Mouse (Mus musculus) midbrain, embryonic 14.5 days (tissue): ENCODE measurements around the gene Kcnc1. TPM values are rescaled to one million over a fixed set of nuclear protein-coding genes. Genes with fewer than 3 reads are reported as not detected.

Source experiments
- ATAC-seq: fragments of 200-750 bp; cut with Nextera tagmentation; 2 replicates; pipeline ENCODE4 v1.8.0; 2017; ENCODE audit warnings: moderate number of reproducible peaks, moderate library complexity; ENCODE audit not compliant: low FRiP score, low TSS enrichment
- DNase-seq: peaks from one replicate; pipeline ENCODE4 v3.0.0-alpha.2; 2015
- H3K27ac ChIP-seq: fragments of 300-500 bp; sonication (generic); replicated peaks from 2 replicates; pipeline ENCODE4 v1.5.1; 2014; ENCODE audit warnings: mild to moderate bottlenecking, low read depth, low read length, moderate library complexity
- H3K27me3 ChIP-seq: fragments of 300-500 bp; sonication (generic); 2 replicates; pipeline ENCODE4 v1.6.1; 2014; ENCODE audit warnings: low read length, control low read depth, mixed read lengths; ENCODE audit not compliant: control insufficient read depth, insufficient read depth
- H3K36me3 ChIP-seq: fragments of 300-500 bp; sonication (generic); 2 replicates; pipeline ENCODE4 v1.6.1; 2014; ENCODE audit warnings: low read length, control low read depth; ENCODE audit not compliant: control insufficient read depth, insufficient read depth
- H3K4me1 ChIP-seq: fragments of 300-500 bp; sonication (generic); 2 replicates; pipeline ENCODE4 v1.6.1; 2014; ENCODE audit warnings: mild to moderate bottlenecking, antibody characterized with exemption, low read length, control low read depth; ENCODE audit not compliant: control insufficient read depth, insufficient read depth
- H3K4me2 ChIP-seq: fragments of 300-500 bp; sonication (generic); 2 replicates; pipeline ENCODE4 v1.6.1; 2014; ENCODE audit warnings: mild to moderate bottlenecking, low read length, moderate library complexity
- H3K4me3 ChIP-seq: fragments of 300-500 bp; sonication (generic); replicated peaks from 2 replicates; pipeline ENCODE4 v1.5.1; 2014; ENCODE audit warnings: low read depth, low read length
- H3K9ac ChIP-seq: fragments of 300-500 bp; sonication (generic); replicated peaks from 2 replicates; pipeline ENCODE4 v1.6.1; 2014; ENCODE audit warnings: mild to moderate bottlenecking, low read length, moderate library complexity
- H3K9me3 ChIP-seq: fragments of 300-500 bp; sonication (generic); 2 replicates; pipeline ENCODE4 v1.6.1; 2016; ENCODE audit warnings: low read length, control low read depth, mixed read lengths; ENCODE audit not compliant: control insufficient read depth
- WGBS: fragments of 180-500 bp; shearing (Covaris S2); extraction: QIAGEN DNeasy Blood & Tissue Kit; methylation state at CpG from one replicate; pipeline ENCODE4 v1.1.7; 2014; 5-methylcytosine and 5-hydroxymethylcytosine counted together
- polyA plus RNA-seq: library from polyadenylated mRNA; unstranded; fragments of >200 nt; fragmentation: Nextera tagmentation; extraction: Ambion mirVana; gene quantifications from 2 replicates; pipeline ENCODE4 v1.2.1, GENCODE M21; 2014

Gene Kcnc1
- polyA plus RNA-seq, 1 experiment from 2014 or later = 13.9 TPM

DNA sequence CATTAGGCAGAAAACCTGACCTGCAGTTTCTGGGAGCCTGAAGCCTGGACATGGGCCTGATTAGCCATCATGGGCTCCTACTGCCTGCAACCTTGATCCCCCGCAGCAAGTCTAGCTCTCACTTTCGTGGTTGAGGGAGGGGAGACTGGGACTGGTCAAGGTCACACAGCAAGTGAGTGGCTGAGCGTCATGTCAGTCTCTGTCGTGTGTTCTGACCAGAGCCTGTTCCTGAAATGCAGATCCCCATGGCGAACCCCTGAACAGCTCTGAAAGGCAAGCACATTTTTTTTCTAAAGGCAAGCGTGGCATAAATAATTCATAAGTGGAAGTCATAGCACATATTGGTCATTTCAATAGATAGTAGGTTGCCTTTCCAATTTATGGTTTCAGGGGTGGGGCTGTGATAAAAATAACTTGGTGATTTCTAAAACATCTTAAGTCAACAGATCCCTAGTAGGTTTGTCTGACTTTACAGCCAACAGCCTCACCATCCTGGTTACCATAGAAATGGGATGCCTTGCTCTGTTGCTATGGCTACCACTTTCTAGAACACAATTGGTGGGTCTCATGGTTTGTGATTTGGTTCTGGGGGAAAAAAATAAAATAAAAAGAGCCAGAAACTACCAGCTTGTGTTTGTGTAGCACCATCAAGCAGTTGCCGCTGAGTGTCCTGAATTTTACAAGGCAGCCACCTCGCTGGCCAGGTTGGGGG lies 25.9 kb downstream of the Kcnc1 start:
- H3K4me1 ChIP-seq = peaks cover 33% of the 10 kb centered on the region

GRCm38 (mm10) chr7:46422764-46423412 lies 26.6 kb downstream of the Kcnc1 start:
- Histone ChIP-seq H3K4me1 (peaks cover 33% of the 10 kb centered on the region), H3K4me3 (no peak overlapping the region), H3K27me3 (no peaks in the 10 kb centered on the region), H3K9me3 (no peaks in the 10 kb centered on the region), H3K9ac (no peak overlapping the region), H3K27ac (peak overlapping the region; percentile 74), H3K4me2 (peak overlapping the region; percentile 39), H3K36me3 (peaks cover 4% of the 10 kb centered on the region; the same call in 1 of the 2 replicates)
- WGBS = 51% methylated on average over 18 of the region's 18 CpGs
- DNase-seq (peak; percentile 77), ATAC-seq (peak; percentile 59; the same call in 1 of the 2 replicates)

More for the DNA sequence above, 25.9 kb downstream of the Kcnc1 start:
- Histone ChIP-seq H3K27ac (peak overlapping the region; percentile 74), H3K4me3 (no peak overlapping the region), H3K27me3 (no peaks in the 10 kb centered on the region), H3K9me3 (no peaks in the 10 kb centered on the region), H3K9ac (no peak overlapping the region), H3K4me2 (peak overlapping the region; percentile 39), H3K36me3 (no peaks in the 10 kb centered on the region)
- DNase-seq = peak; percentile 87
- WGBS = 16% methylated on average over 8 of the region's 8 CpGs
- peak; percentile 55; the same call in 1 of the 2 replicates for ATAC-seq

DNA sequence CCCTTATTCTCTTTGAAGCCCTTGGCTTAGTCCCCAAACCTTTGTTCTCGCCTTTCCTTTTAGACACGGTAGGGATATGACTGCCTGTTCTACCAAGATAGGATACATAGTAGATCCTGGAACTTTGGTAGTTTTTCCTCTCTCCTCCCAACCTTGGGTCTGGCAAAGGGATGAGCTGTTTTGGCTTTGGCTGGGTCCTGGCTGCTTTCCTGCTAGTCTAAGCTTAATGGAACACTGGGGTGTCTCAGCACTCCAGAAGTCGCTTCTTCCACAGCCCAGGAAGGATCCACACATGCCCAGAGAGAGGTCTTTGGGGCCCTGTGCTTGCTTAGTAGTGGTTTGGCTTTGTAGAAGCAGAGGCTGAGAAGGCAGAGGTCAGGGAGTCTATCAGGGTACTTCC lies 27.7 kb downstream of the Kcnc1 start:
- no peaks in the 10 kb centered on the region for H3K9me3 ChIP-seq
- no peak overlapping the region for H3K4me2 ChIP-seq
- WGBS = 56% methylated on average over 3 of the region's 3 CpGs
- DNase-seq = no peak
- no peak overlapping the region for H3K27ac ChIP-seq
- no peaks in the 10 kb centered on the region for H3K27me3 ChIP-seq
- ATAC-seq = no peak
- no peak overlapping the region for H3K4me3 ChIP-seq
- peaks cover 11% of the 10 kb centered on the region; the same call in 1 of the 2 replicates for H3K36me3 ChIP-seq
- H3K9ac ChIP-seq = no peak overlapping the region
- peaks cover 33% of the 10 kb centered on the region for H3K4me1 ChIP-seq

DNA sequence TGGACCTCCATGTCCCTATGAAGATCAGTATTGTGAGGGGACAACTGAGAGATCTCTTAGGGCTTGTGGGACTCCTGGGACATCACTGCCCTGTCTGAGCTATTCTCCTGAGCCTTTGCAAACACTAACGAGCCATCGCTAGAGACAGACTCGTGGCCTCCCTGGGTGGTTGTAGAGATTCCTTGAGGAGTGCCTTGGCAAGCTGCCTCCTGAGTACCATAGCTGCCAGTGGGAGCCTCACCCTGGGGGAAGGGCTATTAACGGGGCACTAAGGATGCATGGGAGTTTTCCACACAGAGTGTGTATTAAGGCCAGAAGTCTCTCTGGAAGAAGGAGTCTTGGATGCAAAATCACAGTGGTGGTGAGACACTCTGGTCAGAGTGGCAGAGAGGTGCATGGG lies 28.7 kb downstream of the Kcnc1 start:
- no peak for ATAC-seq
- H3K27me3 ChIP-seq = no peaks in the 10 kb centered on the region
- no peak overlapping the region for H3K9ac ChIP-seq
- no peak overlapping the region for H3K27ac ChIP-seq
- no peak for DNase-seq
- no peak overlapping the region for H3K4me3 ChIP-seq
- H3K4me1 ChIP-seq = peaks cover 33% of the 10 kb centered on the region
- H3K36me3 ChIP-seq = peaks cover 15% of the 10 kb centered on the region; the same call in 1 of the 2 replicates
- no peaks in the 10 kb centered on the region for H3K9me3 ChIP-seq
- 67% methylated on average over 4 of the region's 4 CpGs for WGBS
- H3K4me2 ChIP-seq = no peak overlapping the region

- 0 out of 2 replicates have a peak, but pooled peaks cover 5% of the 10 kb centered on the region for H3K4me1 ChIP-seq
- 0 out of 2 replicates have a peak, but pooled peaks cover 11% of the 10 kb centered on the region for H3K36me3 ChIP-seq
- 30% methylated on average over 5 of the region's 5 CpGs for WGBS
- H3K9me3 ChIP-seq = no peaks in the 10 kb centered on the region
- no peak overlapping the region for H3K4me2 ChIP-seq
- peak; percentile 53; the same call in 1 of the 2 replicates for ATAC-seq
- no peaks in the 10 kb centered on the region for H3K27me3 ChIP-seq
- H3K4me3 ChIP-seq = no peak overlapping the region
- H3K27ac ChIP-seq = no peak overlapping the region
- DNase-seq = peak; percentile 23
- no peak overlapping the region for H3K9ac ChIP-seq
Observed at GRCm38 (mm10) chr7:46433874-46434273, 37.6 kb downstream of the Kcnc1 start.

GRCm38 (mm10) chr7:46435833-46436232 lies 39.5 kb downstream of the Kcnc1 start:
- no peak for DNase-seq
- Histone ChIP-seq H3K4me3 (no peak overlapping the region), H3K9me3 (no peaks in the 10 kb centered on the region), H3K36me3 (0 out of 2 replicates have a peak, but pooled peaks cover 7% of the 10 kb centered on the region), H3K27me3 (no peaks in the 10 kb centered on the region), H3K4me2 (no peak overlapping the region), H3K9ac (no peak overlapping the region), H3K4me1 (0 out of 2 replicates have a peak, but pooled peaks cover 5% of the 10 kb centered on the region), H3K27ac (no peak overlapping the region)
- 90% methylated on average over 5 of the region's 5 CpGs for WGBS
- no peak for ATAC-seq

GRCm38 (mm10) chr7:46438537-46439141 lies 42.3 kb downstream of the Kcnc1 start:
- no peak for DNase-seq
- Histone ChIP-seq H3K4me3 (no peak overlapping the region), H3K9ac (no peak overlapping the region), H3K4me2 (no peak overlapping the region), H3K4me1 (0 out of 2 replicates have a peak, but pooled peaks cover 1% of the 10 kb centered on the region), H3K27ac (no peak overlapping the region), H3K9me3 (no peaks in the 10 kb centered on the region), H3K36me3 (0 out of 2 replicates have a peak, but pooled peaks cover 7% of the 10 kb centered on the region), H3K27me3 (no peaks in the 10 kb centered on the region)
- ATAC-seq = no peak
- WGBS = 71% methylated on average over 9 of the region's 9 CpGs

DNA sequence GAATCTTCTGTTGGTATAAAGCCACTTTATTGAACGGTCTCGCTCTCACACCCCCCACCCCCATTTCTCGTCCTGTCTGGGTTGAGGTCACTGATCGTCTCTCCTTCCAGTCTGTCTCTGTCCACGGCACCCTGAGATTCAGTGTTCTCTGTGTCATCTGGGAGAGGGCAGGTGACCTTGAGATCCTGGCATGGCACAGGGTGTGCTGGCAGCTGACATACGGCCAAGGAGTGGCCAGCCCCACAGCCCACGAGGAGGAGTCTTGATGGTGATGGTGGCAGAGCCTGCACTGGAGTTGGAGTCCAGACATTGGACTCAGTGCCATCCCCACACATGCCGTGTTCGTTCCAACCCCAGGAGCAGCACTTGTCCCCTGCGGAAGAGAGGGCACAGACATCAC lies 46.9 kb downstream of the Kcnc1 start:
- no peaks in the 10 kb centered on the region for H3K9me3 ChIP-seq
- H3K36me3 ChIP-seq = no peaks in the 10 kb centered on the region
- H3K4me3 ChIP-seq = no peak overlapping the region
- ATAC-seq = no peak
- H3K4me2 ChIP-seq = no peak overlapping the region
- 84% methylated on average over 10 of the region's 10 CpGs for WGBS
- peaks cover 8% of the 10 kb centered on the region; the same call in 1 of the 2 replicates for H3K4me1 ChIP-seq
- no peaks in the 10 kb centered on the region for H3K27me3 ChIP-seq
- H3K9ac ChIP-seq = no peak overlapping the region
- DNase-seq = no peak
- no peak overlapping the region for H3K27ac ChIP-seq
